Mouse (Mus musculus) brain, embryonic 14.5 days (tissue): ENCODE measurements around the gene Use1.

Experiments
- CTCF ChIP-seq: fragments of 200-500 bp; IDR thresholded peaks from 2 replicates; pipeline ENCODE4 v1.5.1; 2012; ENCODE audit warnings: inconsistent platforms, mild to moderate bottlenecking, moderate library complexity, borderline replicate concordance; ENCODE audit not compliant: insufficient read depth, insufficient read length; ENCODE audit errors: extremely low read depth
- POLR2A ChIP-seq: fragments of 200-500 bp; IDR thresholded peaks from 2 replicates; pipeline ENCODE4 v1.6.1; 2012; ENCODE audit warnings: mild to moderate bottlenecking, inconsistent platforms, borderline replicate concordance; ENCODE audit not compliant: poor library complexity, insufficient read depth, insufficient read length, severe bottlenecking; ENCODE audit errors: extremely low read depth

GRCm38 (mm10) chr8:71366771-71367528 lies at the start of gene Use1:
- TF ChIP-seq POLR2A (peak; percentile 43; the same call in 1 of the 2 replicates), CTCF (no peak)
